ENCODE assay signal across 8 mouse cellular contexts in genomic region chr12:112746808-112747605, GRCm38 (mm10). TPM values are rescaled to one million over a fixed set of nuclear protein-coding genes. Genes with fewer than 3 reads are reported as not detected.
DNase-seq lines count a peak whose midpoint lies in the region; ATAC-seq and TF ChIP-seq lines count a peak whose summit lies in the region.

No protein-coding gene starts in this region.

- peaks cover 5% of the 10 kb centered on the region; the same call in 1 of the 2 replicates for H3K4me1 ChIP-seq in spleen, adult 2 months (ENCODE audit: control insufficient read depth, insufficient read depth, insufficient read length)
- peaks cover 9% of the 10 kb centered on the region for H3K4me1 ChIP-seq in forebrain, embryonic 16.5 days (replicated peaks; ENCODE audit: control insufficient read depth, insufficient read depth, low read length)
- peaks cover 5% of the 10 kb centered on the region; the same call in 1 of the 2 replicates for H3K4me1 ChIP-seq in stomach, embryonic 14.5 days (ENCODE audit: control insufficient read depth, insufficient read depth, low read length)

- H3K4me2 ChIP-seq in forebrain, embryonic 16.5 days (ENCODE audit: low read length), result peak overlapping the region; percentile 20; the same call in 1 of the 2 replicates
- H3K4me2 ChIP-seq in stomach, embryonic 14.5 days (replicated peaks; ENCODE audit: low read depth, low read length), result no peak overlapping the region

- H3K4me3 ChIP-seq in spleen, adult 2 months (ENCODE audit: extremely low read depth, insufficient read depth, insufficient read length), result no peak overlapping the region
- H3K4me3 ChIP-seq in forebrain, embryonic 16.5 days (replicated peaks; ENCODE audit: low read length), result no peak overlapping the region
- no peak overlapping the region for H3K4me3 ChIP-seq in stomach, embryonic 14.5 days (ENCODE audit: low read depth, low read length)

- no peak overlapping the region for H3K27ac ChIP-seq in spleen, adult 2 months (ENCODE audit: insufficient read depth, low read length)
- H3K27ac ChIP-seq in forebrain, embryonic 16.5 days (ENCODE audit: low read length), result peak overlapping the region; percentile 72
- no peak overlapping the region for H3K27ac ChIP-seq in stomach, embryonic 14.5 days (ENCODE audit: low read length)

- TF ChIP-seq CTCF in spleen, adult 2 months (IDR thresholded peaks at IDR 0.05; ENCODE audit: extremely low read depth, insufficient read depth, insufficient read length, insufficient replicate concordance), result peak; percentile 49; the same call in 1 of the 2 replicates

- H3K9ac ChIP-seq in forebrain, embryonic 16.5 days (replicated peaks; ENCODE audit: low read depth, low read length), result peak overlapping the region; percentile 38
- 0 out of 2 replicates have a peak overlapping the region, but pooled peaks have one; percentile 7 for H3K9ac ChIP-seq in stomach, embryonic 14.5 days (replicated peaks; ENCODE audit: low read depth, low read length)

- no peaks in the 10 kb centered on the region for H3K27me3 ChIP-seq in spleen, adult 2 months (ENCODE audit: control insufficient read depth, insufficient read depth, low read length)
- no peaks in the 10 kb centered on the region for H3K27me3 ChIP-seq in forebrain, embryonic 16.5 days (replicated peaks; ENCODE audit: control insufficient read depth, insufficient read depth, low read length)
- H3K27me3 ChIP-seq in stomach, embryonic 14.5 days (ENCODE audit: control insufficient read depth, insufficient read depth, low read length), result no peaks in the 10 kb centered on the region

- no peaks in the 10 kb centered on the region for H3K36me3 ChIP-seq in spleen, adult 2 months (ENCODE audit: control insufficient read depth, insufficient read depth, low read length)
- H3K36me3 ChIP-seq in forebrain, embryonic 16.5 days (ENCODE audit: control insufficient read depth, insufficient read depth), result no peaks in the 10 kb centered on the region
- peaks cover 12% of the 10 kb centered on the region for H3K36me3 ChIP-seq in stomach, embryonic 14.5 days (ENCODE audit: control insufficient read depth, insufficient read depth, low read length)

- DNase-seq in spleen, adult 2 months (ENCODE audit: low read depth in 1 of 2, low spot score in 2 of 2), result peak; percentile 34 to 64
- DNase-seq in spleen, postnatal 14 days (ENCODE audit: low spot score in 2 of 2), result no peak
- peak; percentile 62 for DNase-seq in c-Kit-positive CD71-negative TER-119-negative erythroid progenitor cells, embryonic 14.5 days (ENCODE audit: low read depth)
- DNase-seq in lung, postnatal 25 days (ENCODE audit: low spot score), result peak; percentile 50
- DNase-seq in gastrocnemius, adult 8-10 months (ENCODE audit: low spot score in 2 of 2), result no peak

- 31% methylated on average over 10 of the region's 10 CpGs for WGBS in spleen, adult 2 months
- 23% methylated on average over 10 of the region's 10 CpGs for WGBS in forebrain, embryonic 16.5 days
- WGBS in stomach, embryonic 14.5 days, result 28% methylated on average over 10 of the region's 10 CpGs

- no peaks in the 10 kb centered on the region for H3K9me3 ChIP-seq in forebrain, embryonic 16.5 days (ENCODE audit: control insufficient read depth, low read length)
- no peaks in the 10 kb centered on the region for H3K9me3 ChIP-seq in stomach, embryonic 14.5 days (ENCODE audit: control insufficient read depth, low read depth, low read length)

- peak; percentile 45 for ATAC-seq in forebrain, embryonic 16.5 days
- ATAC-seq in inflammation-experienced regulatory T-cells, adult 6 months, result peak; percentile 34
- ATAC-seq in stomach, embryonic 14.5 days (ENCODE audit: insufficient number of reproducible peaks, insufficient read depth, low FRiP score, low read depth), result 0 out of 2 replicates have a peak, but pooled peaks have one; percentile 10

- no peak for TF ChIP-seq POLR2A in spleen, adult 2 months (IDR thresholded peaks at IDR 0.05; ENCODE audit: low read depth, low read length)

RNA-seq across cellular contexts. Expression of gene Pld4, which starts 13.4 kb away (rescaled TPM):
- polyA plus RNA-seq in spleen, adult 2 months (2012; rRNA removed), result 332 and 401 TPM in 2 replicates
- 4.0 and 5.3 TPM in 2 replicates for polyA plus RNA-seq in forebrain, embryonic 16.5 days (2015; fragmentation: Nextera tagmentation; extraction: Ambion mirVana)
- polyA plus RNA-seq in inflammation-experienced regulatory T-cells, adult 6 months (2017; shearing (Covaris generic)), result 1 to 10 TPM in 2 of 3 experiments, not detected in 1; 1.6 to 6.0 TPM
- polyA plus RNA-seq in stomach, embryonic 14.5 days (2014; fragmentation: Nextera tagmentation; extraction: Ambion mirVana), result 12.9 and 13.3 TPM in 2 replicates
- total RNA-seq in gastrocnemius, adult 8-10 months (2022), result 1 to 10 TPM in 3 of 4 experiments, under 1 TPM in 1; 0.48 to 2.5 (median 1.7) TPM

RNA-seq across cellular contexts. Expression of gene Cep170b, which starts 26.8 kb away (rescaled TPM):
- polyA plus RNA-seq in spleen, adult 2 months (2012; rRNA removed), result 7.6 and 9.1 TPM in 2 replicates
- 18.8 and 22.9 TPM in 2 replicates for polyA plus RNA-seq in forebrain, embryonic 16.5 days (2015; fragmentation: Nextera tagmentation; extraction: Ambion mirVana)
- polyA plus RNA-seq in inflammation-experienced regulatory T-cells, adult 6 months (2017; shearing (Covaris generic)), result 1 to 10 TPM; 2.4 to 5.1 (median 4.1) TPM
- polyA plus RNA-seq in stomach, embryonic 14.5 days (2014; fragmentation: Nextera tagmentation; extraction: Ambion mirVana), result 15.8 and 16.2 TPM in 2 replicates
- total RNA-seq in gastrocnemius, adult 8-10 months (2022), result 10 to 100 TPM in 3 of 4 experiments, 1 to 10 TPM in 1; 9.8 to 18.4 (median 12.5) TPM

RNA-seq across cellular contexts. Expression of gene Ahnak2, which starts 55.5 kb away (rescaled TPM):
- 0.46 and 0.83 TPM in 2 replicates for polyA plus RNA-seq in spleen, adult 2 months (2012; rRNA removed)
- polyA plus RNA-seq in forebrain, embryonic 16.5 days (2015; fragmentation: Nextera tagmentation; extraction: Ambion mirVana), result 1.2 TPM in 2 replicates
- not detected for polyA plus RNA-seq in inflammation-experienced regulatory T-cells, adult 6 months (2017; shearing (Covaris generic))
- 4.6 and 5.0 TPM in 2 replicates for polyA plus RNA-seq in stomach, embryonic 14.5 days (2014; fragmentation: Nextera tagmentation; extraction: Ambion mirVana)
- total RNA-seq in gastrocnemius, adult 8-10 months (2022), result 1 to 10 TPM; 6.9 to 8.7 (median 7.6) TPM

Comparison
In these comparisons a context has a peak if more than half of its experiments do, and no peak if none do; other contexts are left out.
1. DNase-seq: peak in spleen, adult 2 months (2 of 2), c-Kit-positive CD71-negative TER-119-negative erythroid progenitor cells, embryonic 14.5 days (single experiment) and lung, postnatal 25 days (single experiment); none in spleen, postnatal 14 days (0 of 2) and gastrocnemius, adult 8-10 months (0 of 2).
2. RNA of gene Pld4, which starts 13.4 kb away (polyA plus RNA-seq): 332 to 401 TPM in spleen, adult 2 months; 12.9 to 13.3 TPM in stomach, embryonic 14.5 days, 4.0 to 5.3 TPM in forebrain, embryonic 16.5 days and 1.6 to 6.0 TPM in inflammation-experienced regulatory T-cells, adult 6 months; every median in the first group is over 10 times any median in the second.
3. Peak in every context shown above with its lines, with median percentiles within 50 percentile points of each other: ATAC-seq.